Mouse (Mus musculus) CH12.LX (cell line): ENCODE results near the gene Il15. TPM values are rescaled to one million over a fixed set of nuclear protein-coding genes. Genes with fewer than 3 reads are reported as not detected.

Experiments used
- DNase-seq: peaks from one replicate; pipeline ENCODE4 v3.0.0-alpha.2; 2013; ENCODE audit errors: extremely low read depth
- H3K27ac ChIP-seq: 2 replicates; pipeline ENCODE4 v1.5.1; 2012; ENCODE audit warnings: low read depth, mild to moderate bottlenecking, control low read depth, moderate library complexity; ENCODE audit not compliant: insufficient read depth
- H3K27me3 ChIP-seq: replicated peaks from 2 replicates; pipeline ENCODE3; 2012; ENCODE audit warnings: inconsistent platforms
- H3K36me3 ChIP-seq, 2 experiments: replicated peaks in 1 of 2; 2 replicates each; pipeline versions ENCODE3 to v1.6.1; 2012; ENCODE audit warnings: inconsistent platforms in 1 of 2, low read length in 1 of 2, mild to moderate bottlenecking in 1 of 2, mixed read lengths in 1 of 2, moderate library complexity in 1 of 2; ENCODE audit not compliant: control insufficient read depth in 1 of 2, insufficient read depth in 1 of 2
- H3K4me1 ChIP-seq, 2 experiments: 2 replicates each; pipeline ENCODE4 v1.6.1; 2012; ENCODE audit warnings: inconsistent platforms in 1 of 2, moderate library complexity in 1 of 2; ENCODE audit not compliant: insufficient read depth in 2 of 2, control insufficient read depth in 1 of 2
- H3K4me2 ChIP-seq: 2 replicates; pipeline ENCODE4 v1.6.1; 2012; ENCODE audit warnings: low read depth, mild to moderate bottlenecking, control low read depth; ENCODE audit not compliant: poor library complexity, insufficient read depth, severe bottlenecking
- H3K4me3 ChIP-seq, 3 experiments: fragments of 150-350 bp in 1 of 3; sonication (generic) in 1 of 3; replicated peaks in 1 of 3; 2 replicates each; pipeline versions ENCODE3 to v1.5.1; 2011 to 2012; ENCODE audit warnings: low read depth in 2 of 3, low read length in 2 of 3, mild to moderate bottlenecking in 2 of 3, moderate library complexity in 2 of 3, control low read depth in 1 of 3, improper control_type of control experiment in 1 of 3, inconsistent platforms in 1 of 3, mixed read lengths in 1 of 3; ENCODE audit not compliant: poor library complexity in 1 of 3
- H3K79me2 ChIP-seq: replicated peaks from 2 replicates; pipeline ENCODE4 v1.6.1; 2012; ENCODE audit warnings: mild to moderate bottlenecking, moderate library complexity; ENCODE audit not compliant: control insufficient read depth, poor library complexity, insufficient read depth, severe bottlenecking; ENCODE audit errors: extremely low read depth
- H3K9ac ChIP-seq: 2 replicates; pipeline ENCODE4 v1.6.1; 2012; ENCODE audit warnings: low read depth, mild to moderate bottlenecking, control low read depth, moderate library complexity; ENCODE audit not compliant: insufficient read depth
- H3K9me3 ChIP-seq: replicated peaks from 2 replicates; pipeline ENCODE3; 2012; ENCODE audit warnings: low read length, inconsistent platforms, mixed read lengths
- CHD1 ChIP-seq: IDR thresholded peaks from 2 replicates; pipeline ENCODE4 v1.6.1; 2012; ENCODE audit warnings: low read depth, low read length, improper control_type of control experiment, inconsistent platforms
- ETS1 ChIP-seq: conservative IDR thresholded peaks from 2 replicates; pipeline ENCODE4 v1.6.1; 2012; ENCODE audit warnings: low read depth, mild to moderate bottlenecking, inconsistent platforms, low read length, improper control_type of control experiment, moderate library complexity
- HCFC1 ChIP-seq: IDR thresholded peaks from 2 replicates; pipeline ENCODE4 v1.6.1; 2012; ENCODE audit warnings: low read depth, mild to moderate bottlenecking, inconsistent platforms, low read length, improper control_type of control experiment
- SMC3 ChIP-seq: IDR thresholded peaks from 2 replicates; pipeline ENCODE4 v1.6.1; 2011; ENCODE audit warnings: low read depth, low read length, improper control_type of control experiment
- ZKSCAN1 ChIP-seq: IDR thresholded peaks from 2 replicates; pipeline ENCODE4 v1.6.1; 2012; ENCODE audit warnings: low read depth, inconsistent platforms, low read length, improper control_type of control experiment, borderline replicate concordance
- ZMIZ1 ChIP-seq: IDR thresholded peaks from 2 replicates; pipeline ENCODE4 v1.6.1; 2012; ENCODE audit warnings: low read depth, mild to moderate bottlenecking, inconsistent platforms, low read length, improper control_type of control experiment
- dilution Hi-C: fragments of 300-500 bp; cut with MboI; formaldehyde crosslinking; loops from 2 replicates; pipeline ENCODE4 v1.14.3; 2020; ENCODE audit warnings: low sequenced_read_pairs; ENCODE audit not compliant: extremely low pct_unique_long_range_greater_than_20kb, extremely low pct_ligation_motif_present
- in situ Hi-C: fragments of 300-500 bp; cut with MboI; formaldehyde crosslinking; loops from 3 replicates; pipeline ENCODE4 v1.14.3; 2019; ENCODE audit warnings: low sequenced_read_pairs, low pct_ligation_motif_present, low pct_unique_long_range_greater_than_20kb, mixed read lengths
- polyA plus RNA-seq: library from polyadenylated mRNA; unstranded; fragments of >175 nt; gene quantifications from 2 replicates; pipeline ENCODE4 v1.2.1, GENCODE M21; 2012; ENCODE audit warnings: low read depth; ENCODE audit not compliant: insufficient read length
- total RNA-seq, 2 experiments: library from RNA; depleted of rRNA; stranded (reverse); fragments of 300-350 nt in 1 of 2; fragments of >200 nt in 1 of 2; gene quantifications; 2 replicates each; pipeline ENCODE4 v1.2.3; 2012 to 2014

Gene Il15
- total and polyA plus RNA-seq, 3 experiments = 2.2 to 8.9 (median 4.0) TPM

DNA sequence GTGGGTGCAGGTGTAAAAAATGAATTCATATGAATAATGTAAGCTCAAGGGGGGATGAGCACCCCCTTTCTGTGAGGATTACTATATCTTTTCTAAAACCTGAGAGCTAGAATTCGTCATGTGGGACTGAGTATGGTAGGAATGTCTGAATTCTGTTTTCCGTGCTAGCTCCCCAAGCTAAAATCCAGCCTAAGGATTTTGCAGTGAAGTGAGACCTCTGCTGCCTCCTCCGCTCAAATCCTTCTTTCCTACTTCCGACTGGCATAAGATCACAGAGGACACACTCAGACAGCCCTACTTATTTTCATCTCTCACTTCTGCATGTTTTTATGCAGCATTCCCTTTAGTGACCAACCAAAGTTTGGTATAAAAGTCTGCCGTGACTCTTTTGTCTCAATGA lies 121.0 kb downstream of the Il15 start:
- H3K4me1 ChIP-seq = no peaks in the 10 kb centered on the region
- DNase-seq = no peak
- no peaks in the 10 kb centered on the region for H3K79me2 ChIP-seq
- in situ Hi-C loops (no loop called here), dilution Hi-C loops (no loop called here)
- TF ChIP-seq ETS1 (no peak), CHD1 (no peak), ZKSCAN1 (no peak), HCFC1 (no peak), SMC3 (no peak), ZMIZ1 (no peak)
- H3K4me3 ChIP-seq = no peak overlapping the region
- no peaks in the 10 kb centered on the region for H3K36me3 ChIP-seq
- H3K9me3 ChIP-seq = no peaks in the 10 kb centered on the region
- H3K4me2 ChIP-seq = no peak overlapping the region
- H3K27me3 ChIP-seq = no peaks in the 10 kb centered on the region
- no peak overlapping the region for H3K27ac ChIP-seq
- no peak overlapping the region for H3K9ac ChIP-seq
